Mouse (Mus musculus) brain, adult 2 months (tissue): ENCODE data around the gene Nudt8.
"Not testable (repeated sequence)": the region's sequence is repeated elsewhere in the genome, so short reads cannot be mapped to it uniquely, and the experiment has no call there.

Experiments used
- DNase-seq: peaks from one replicate; pipeline ENCODE4 v3.0.0; 2011; ENCODE audit warnings: low read depth, low spot score

The Nudt8 gene

DNA sequence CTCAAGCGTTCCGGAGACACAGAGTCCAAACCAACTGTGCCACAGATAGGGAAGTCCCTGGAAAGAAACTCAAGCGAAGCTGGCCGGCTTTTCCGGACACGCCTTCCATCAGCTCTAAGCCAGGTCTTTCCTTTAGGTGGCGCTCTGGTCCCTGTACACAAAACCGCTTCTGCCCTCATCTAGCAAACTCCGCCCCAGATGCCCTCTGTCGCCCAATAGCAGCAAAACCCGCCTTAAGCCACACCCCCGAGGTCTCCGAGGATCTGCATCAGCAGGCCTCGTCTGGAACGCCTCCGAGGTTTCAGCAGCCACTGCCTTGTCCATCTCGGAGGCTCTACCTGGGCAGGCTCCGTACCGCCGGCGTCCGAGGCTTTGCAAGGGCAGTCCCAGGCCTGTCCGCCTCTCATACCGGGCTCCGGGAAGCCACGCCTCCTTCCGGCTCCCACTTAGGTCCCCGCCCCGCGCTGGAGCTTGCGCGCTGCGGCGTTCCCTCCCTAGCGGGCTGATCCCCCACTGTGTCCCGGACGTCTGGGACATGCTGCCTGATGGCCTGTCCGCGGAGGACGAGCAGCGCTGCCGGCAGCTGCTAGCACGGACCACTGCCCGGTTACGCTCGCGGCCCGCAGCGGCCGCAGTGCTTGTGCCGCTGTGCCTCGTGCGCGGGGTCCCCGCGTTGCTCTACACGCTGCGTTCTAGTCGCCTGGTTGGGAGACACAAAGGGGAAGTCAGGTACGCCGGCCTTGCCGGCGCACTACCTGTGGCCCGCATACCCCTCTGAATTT is at the start of gene Nudt8, which contains the start of gene Gm49405:
Gene Nudt8, plus strand, starts transcription at position 462 of the 782 bp plus-strand sequence.
Gene Gm49405, plus strand, starts transcription at position 508 of the 782 bp plus-strand sequence.
- peak; percentile 99 for DNase-seq

DNA sequence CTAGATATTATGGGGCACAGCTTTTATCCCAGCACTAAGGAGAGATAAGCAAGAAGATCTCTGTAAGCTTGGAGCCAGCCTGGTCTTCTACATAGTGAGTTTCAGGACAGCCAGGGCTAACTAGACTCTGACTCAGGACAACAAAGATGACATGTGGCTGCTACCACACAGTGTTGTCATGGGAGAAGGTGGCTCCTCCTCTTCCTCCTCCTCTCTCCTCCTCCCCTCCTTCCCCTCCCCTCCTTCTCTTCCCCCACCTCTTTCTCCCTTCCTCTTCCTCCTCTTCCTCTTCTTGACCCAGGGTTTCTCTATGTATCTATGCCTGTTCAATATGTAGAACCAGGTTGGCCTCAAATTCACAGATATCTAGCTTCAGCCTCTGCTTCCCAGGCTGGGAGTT is 48.9 kb upstream of the Nudt8 start:
- no peak for DNase-seq

DNA sequence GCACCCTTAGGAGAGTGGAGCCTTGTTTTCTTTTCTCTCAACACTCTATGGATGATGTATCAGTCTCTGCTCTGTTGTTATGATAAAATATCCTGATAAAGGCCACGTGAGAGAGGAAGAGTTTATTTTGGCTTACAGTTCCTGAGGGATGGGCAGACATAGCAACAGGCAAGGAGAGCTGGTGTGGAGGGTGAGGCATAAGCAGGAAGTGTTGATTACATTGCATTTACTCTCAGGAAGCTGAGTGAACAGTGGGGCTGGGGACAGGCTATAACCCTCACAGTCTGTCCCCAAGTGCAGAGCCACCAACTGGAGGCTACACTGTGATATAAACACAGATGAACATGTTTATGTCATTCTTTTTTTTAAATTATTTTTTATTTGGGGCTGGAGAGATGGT is 48.3 kb upstream of the Nudt8 start:
- no peak for DNase-seq

DNA sequence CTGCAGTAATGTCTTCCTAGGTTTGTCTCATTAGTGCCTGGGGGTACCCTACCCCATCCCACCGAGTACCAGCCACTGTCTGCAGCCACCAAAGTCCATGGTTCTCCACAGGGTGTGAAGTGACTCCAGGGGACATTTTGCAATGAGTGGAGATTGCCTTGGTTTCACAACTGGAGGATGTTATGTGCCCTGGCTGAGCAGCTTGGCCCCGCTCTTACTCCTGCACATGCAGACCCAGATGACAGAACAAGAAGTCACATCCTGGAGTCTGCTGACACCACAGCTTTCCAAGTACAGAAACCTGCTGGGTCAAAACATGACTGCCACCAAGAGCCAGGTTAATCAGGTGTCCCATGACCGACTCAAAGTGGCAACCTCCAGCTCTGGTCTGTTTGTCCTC is 45.3 kb upstream of the Nudt8 start:
- no peak for DNase-seq

- DNase-seq = peak; percentile 62
Observed at GRCm38 (mm10) chr19:3955804-3956203, 44.6 kb upstream of the Nudt8 start.

GRCm38 (mm10) chr19:3957296-3958036 is 42.9 kb upstream of the Nudt8 start:
- not testable (repeated sequence) for DNase-seq

DNA sequence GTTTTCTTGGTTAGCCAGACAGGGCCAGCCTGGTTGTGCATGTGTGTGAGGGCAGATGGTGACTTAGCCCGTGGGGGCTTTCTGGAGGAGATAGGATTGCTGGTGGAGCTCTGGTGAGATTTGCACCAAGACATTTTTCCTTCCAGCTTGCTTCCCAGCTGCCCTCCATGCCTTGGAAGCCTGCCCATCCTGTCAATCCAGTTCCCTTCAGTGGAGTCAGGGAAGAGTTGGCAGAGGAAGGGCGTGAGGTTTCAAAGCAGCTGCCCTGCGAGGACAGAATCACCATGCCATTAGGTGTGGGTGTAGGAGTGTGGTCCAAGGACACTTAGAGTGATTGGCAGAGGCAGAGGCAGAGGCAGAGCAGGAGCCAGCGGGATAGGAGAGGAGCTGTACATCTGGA is 41.9 kb upstream of the Nudt8 start, which contains the start of gene Aldh3b3:
Gene Aldh3b3, plus strand, starts transcription at position 176 of the 400 bp plus-strand sequence.
- peak; percentile 22 for DNase-seq

DNA sequence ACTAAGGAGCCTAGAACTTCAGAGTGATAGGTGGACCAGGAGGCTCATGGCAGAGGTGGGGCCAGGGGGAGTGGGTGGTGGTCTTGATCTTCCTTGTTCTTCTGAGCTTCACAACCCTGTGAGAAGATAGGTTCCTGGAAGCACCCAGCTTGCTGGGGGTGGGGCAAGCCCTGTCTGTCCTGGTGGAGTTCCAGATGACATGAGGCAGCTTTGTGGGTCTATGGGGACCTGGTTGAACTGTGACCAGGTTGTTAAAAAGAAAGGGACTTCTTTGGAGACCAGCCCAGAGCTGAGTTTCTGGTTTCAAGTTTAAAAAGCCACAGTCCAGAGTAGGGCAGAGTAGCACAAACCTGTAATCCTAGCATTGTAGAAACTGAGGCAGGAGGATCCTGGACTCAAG is 41.4 kb upstream of the Nudt8 start:
- no peak for DNase-seq

GRCm38 (mm10) chr19:3960211-3960610 is 40.2 kb upstream of the Nudt8 start:
- DNase-seq = no peak

DNA sequence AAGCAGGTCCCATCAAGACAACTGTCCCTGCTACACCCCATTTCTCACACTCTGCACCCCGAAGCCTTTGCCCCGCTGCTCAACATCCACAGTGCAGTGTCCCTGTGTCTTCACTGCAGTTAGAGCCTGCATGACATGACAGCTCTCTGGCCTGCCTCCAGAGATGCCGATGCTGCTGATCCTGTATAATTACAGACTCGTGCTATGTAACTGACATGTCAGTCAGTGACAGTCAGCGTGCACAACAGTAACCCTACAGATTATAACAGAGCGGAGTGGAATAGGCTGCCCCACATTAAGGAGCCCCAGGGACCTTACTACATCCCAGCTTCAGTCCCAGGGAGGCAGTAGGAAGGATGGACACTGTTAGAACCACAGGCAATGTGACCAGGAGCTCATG is 38.6 kb upstream of the Nudt8 start:
- not testable (repeated sequence) for DNase-seq

DNA sequence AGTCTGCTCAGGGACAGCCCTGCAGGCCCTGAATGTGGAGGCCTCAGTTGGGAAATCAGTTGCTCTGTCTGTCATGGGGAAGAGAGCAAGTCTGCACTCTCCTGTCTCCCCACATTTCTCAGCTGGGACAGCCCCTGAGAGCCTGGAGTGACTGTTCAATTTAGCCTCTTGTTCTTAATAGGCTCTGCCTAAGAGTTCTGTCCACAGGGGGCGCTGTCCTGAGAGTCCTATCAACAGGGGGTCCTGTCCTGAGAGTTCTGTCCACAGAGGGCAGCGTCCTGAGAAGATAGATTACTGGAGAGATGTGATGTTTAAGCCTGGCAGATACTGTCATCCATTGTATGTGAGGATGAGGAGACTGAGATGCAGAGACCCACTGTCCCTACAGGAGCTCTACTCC is 37.9 kb upstream of the Nudt8 start:
- DNase-seq = peak; percentile 22

GRCm38 (mm10) chr19:3964030-3964429 is 36.4 kb upstream of the Nudt8 start:
- no peak for DNase-seq

DNA sequence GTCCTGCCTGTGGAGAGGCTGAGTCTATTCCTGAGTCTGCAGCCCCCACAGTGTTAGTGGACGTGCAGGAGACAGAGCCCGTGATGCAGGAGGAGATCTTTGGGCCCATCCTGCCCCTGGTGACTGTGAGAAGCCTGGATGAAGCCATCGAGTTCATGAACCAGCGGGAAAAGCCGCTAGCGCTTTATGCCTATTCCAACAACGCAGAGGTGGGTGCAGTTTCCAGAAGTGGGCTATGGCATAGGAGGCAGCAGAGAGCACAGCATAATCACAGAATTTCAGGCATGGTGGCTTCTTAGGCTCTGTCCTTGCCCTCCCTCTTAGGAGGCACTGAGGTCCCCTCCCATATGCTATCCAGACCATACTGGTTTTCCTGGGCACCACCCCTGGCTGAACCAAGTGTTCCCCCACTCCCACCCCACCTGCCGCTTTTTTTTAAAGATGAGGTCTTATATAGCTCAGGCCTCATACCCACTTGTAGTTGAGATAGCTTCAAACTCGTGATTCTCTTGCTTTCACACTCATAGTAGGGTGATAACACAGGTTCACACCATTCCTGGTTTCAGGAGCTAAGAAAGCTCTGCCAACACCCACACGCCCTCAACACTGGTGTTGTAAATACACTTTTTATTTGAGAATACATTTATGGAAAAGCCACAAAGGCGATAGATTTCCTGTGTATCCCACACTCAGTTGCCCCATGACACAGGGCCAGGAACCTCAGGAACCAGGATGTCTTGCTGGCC is 33.9 kb upstream of the Nudt8 start:
- DNase-seq = peak; percentile 56

DNA sequence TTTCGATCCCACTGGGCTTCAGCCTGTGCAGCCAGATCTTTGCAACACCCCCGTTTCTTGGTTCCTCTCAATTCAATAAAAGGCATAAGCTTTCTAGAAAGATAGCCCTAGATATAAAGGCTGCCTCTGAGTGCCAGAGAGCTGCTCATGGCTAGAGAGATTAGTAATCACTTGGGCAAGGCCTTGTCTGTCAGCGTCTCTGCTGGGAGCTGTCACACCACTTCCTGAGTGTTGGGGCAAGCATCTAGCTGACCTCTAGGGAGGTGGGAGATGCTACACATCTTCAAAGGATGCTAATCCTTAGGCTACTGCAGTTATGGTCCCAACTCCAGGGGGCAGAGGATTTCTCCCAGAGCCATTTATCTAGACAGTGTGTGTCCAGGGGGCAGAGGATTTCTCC is 33.1 kb upstream of the Nudt8 start:
- no peak for DNase-seq

DNA sequence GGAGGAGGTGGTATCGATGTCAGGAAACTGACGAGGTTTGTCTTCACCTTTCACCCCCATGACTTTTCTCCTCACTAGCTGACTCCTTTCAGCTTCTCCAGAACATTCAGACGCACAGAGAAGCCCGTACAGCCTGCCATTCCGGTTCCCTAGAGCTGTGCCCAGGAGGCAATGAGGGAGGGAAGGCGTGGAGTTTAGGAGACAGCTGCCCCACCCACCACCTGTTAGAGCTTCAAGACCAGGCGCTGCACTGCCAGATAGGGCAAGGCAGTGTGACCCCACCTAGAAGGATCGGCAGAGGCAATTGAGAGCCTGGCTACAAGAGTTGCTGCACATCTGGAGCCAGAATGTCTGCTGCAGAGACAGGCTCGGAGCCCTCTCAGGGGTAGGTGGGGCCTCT is 28.2 kb upstream of the Nudt8 start, which contains the start of gene Aldh3b2:
Gene Aldh3b2, plus strand, starts transcription at position 100 of the 400 bp plus-strand sequence.
- DNase-seq = no peak

- not testable (repeated sequence) for DNase-seq
Observed at GRCm38 (mm10) chr19:3974608-3975007, 25.8 kb upstream of the Nudt8 start.

GRCm38 (mm10) chr19:3975866-3976265 is 24.5 kb upstream of the Nudt8 start:
- no peak for DNase-seq

DNA sequence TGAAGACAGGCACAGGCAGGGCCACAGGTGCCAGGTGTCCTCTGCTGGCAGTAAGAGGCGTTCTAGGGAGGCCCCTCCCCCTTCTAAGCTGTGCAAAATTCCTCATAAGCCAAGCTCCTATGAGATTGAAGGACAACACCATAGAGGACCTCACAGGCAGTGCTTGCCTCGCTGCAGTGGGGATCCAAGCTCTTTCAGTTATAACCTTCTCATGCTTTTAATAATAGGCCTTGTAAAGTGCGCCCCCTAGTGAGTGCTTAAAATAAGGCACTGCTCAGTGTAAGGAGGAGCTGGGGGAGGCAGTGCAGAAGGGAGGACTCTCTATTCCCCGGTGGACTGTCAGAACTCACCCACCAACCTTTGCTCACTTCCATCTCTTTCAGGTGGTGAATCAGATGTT is 20.1 kb upstream of the Nudt8 start:
- peak; percentile 92 for DNase-seq

DNA sequence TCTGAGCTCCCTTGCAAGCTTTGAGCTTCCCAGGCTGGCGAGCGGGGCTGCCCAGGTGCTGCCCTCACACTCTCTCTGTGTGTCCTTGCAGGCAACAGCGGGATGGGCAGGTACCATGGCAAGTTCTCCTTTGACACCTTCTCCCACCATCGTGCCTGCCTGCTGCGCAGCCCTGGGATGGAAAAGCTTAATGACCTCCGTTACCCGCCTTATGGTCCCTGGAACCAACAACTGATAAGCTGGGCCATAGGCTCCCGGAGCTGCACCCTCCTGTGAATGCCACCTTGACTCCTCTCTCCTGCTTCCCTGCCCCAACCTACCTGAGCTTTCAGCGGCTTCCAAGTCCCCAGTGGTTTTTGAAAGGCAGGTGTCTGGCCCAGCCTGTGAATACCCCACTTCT is 19.5 kb upstream of the Nudt8 start:
- DNase-seq = no peak

- DNase-seq = peak; percentile 82
Observed at GRCm38 (mm10) chr19:3983527-3984200, 16.7 kb upstream of the Nudt8 start.

- no peak for DNase-seq
Observed at GRCm38 (mm10) chr19:3985261-3985681, 15.1 kb upstream of the Nudt8 start.
